Mouse (Mus musculus): Measurements from ENCODE around the gene Rtn2.

Rtn2 gene

GRCm38 (mm10) chr7:19282385-19282784 is at the start of gene Rtn2:
Gene Rtn2 (plus strand): TSS chr7:19282624.
- DNase-seq = peak; percentile 66

DNA sequence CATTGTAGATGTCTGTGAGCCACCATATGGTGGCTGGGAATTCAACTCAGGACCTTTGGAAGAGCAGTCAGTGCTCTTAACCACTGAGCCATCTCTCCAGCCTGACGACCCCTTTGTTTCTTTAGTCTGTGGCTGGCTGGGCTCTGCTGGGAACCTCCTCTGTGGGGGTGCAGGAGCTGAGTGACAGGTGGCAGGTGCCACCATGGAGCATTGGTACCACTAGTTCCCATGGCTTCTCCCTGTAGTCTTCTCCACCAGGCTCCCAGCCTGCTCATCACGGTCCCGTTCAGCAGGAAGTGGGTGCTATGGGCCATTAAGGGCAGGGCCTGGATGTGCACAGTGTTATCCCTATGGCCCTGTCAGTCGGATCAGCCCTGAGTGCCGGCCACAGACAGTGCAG is 47.8 kb upstream of the Rtn2 start:
- no peak for DNase-seq

DNA sequence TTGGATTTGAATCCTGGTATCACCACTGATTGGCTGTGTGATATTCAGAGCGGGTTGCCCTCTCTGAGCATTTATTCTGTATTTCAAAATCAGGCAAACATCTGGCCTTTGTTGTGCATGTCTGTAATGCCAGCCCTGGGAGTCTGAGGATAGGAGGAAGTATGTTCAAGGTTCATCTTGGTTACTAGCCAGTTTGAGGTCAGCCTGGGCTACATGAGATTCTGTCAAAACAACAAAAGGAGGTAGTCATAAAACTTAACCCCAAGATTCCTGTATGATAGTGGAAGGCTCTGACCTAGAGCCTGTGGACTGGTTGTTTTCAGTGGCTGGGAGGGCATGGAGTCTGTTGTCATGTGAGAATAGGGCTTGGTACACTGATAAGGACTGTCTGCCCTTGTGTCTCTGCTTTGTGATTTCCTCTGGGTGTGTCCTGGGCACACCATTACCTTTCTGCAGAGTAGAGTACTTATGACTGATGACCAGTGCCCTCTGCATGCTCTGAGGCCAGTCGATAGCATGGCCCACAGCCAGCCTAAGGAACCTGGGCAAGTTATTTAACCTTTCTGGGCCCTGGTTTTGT is 47.2 kb upstream of the Rtn2 start:
- DNase-seq = no peak

- no peak for DNase-seq
Observed at GRCm38 (mm10) chr7:19236411-19236810, 46.0 kb upstream of the Rtn2 start.

GRCm38 (mm10) chr7:19238344-19238743 is 44.1 kb upstream of the Rtn2 start:
- DNase-seq = no peak

DNA sequence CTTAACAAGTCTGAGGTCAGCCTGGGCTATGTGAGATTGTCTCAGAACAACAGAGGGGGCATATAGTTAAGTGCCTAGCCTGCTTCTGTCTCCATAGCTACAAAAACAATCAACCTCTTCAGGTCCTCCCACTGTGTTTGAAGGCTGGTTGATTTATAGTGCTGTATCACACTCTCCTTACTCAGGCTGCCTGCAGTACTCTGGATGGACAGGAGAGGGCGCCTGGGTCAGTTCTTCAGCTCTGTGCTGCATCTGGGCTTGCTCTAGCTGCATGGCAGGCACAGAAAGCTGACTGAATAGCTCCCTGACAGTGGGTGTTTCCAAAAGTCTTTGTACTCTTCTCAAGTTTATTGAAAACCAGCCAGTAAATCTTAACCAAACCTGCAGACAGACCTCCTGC is 43.0 kb upstream of the Rtn2 start:
- DNase-seq = peak; percentile 89

GRCm38 (mm10) chr7:19239986-19240385 is 42.4 kb upstream of the Rtn2 start:
- DNase-seq = no peak

DNA sequence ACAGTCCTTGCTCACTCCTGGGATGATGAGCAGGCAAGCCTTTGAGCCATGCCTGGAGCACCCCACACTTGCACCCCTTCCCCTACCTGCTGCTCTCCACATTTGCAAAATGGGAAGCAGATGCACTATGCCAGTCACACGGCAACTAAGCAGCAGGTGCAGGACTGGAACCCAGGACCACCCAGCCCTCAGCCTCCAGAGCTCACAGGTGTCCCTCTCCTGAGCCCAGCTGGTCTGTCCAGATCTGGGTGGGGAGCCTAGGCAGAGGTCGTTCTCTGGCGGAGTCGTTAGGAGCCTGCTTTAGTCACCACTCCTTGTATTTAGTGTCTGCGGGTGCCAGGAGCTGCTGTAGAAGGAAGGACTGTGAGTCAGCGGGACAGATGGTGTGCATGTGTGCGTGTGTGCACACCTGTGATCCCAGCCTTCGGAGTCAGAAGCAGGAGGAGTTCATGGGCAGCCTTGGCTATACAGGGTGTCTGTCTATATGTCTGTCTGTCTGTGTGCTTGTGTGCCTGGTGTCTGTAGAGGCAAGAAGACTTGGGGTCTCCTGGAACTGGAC is 41.4 kb upstream of the Rtn2 start:
- DNase-seq = no peak

GRCm38 (mm10) chr7:19242005-19242404 is 40.4 kb upstream of the Rtn2 start:
- DNase-seq = no peak

DNA sequence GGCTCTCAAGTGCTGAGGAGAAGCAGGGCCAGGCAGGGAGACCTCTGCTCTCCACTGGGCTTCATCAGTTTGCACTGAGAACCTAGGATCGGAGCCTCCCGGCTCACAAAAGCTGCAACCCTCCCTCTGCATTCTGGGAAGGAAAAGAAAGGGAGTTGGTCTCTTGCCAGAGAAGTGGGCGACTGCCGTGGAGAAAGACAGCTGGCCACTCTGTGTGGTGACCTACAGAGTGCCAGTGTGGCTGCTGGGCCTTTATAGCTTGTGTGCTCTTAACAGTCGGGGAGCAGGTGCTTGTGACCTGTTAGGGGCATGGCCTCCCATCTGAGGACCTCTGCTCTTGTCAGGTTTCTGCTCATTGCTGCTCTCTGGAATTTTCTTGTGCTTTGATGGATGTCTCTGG is 38.6 kb upstream of the Rtn2 start:
- DNase-seq = no peak

GRCm38 (mm10) chr7:19245083-19245482 is 37.3 kb upstream of the Rtn2 start:
- DNase-seq = no peak

- DNase-seq = no peak
Observed at GRCm38 (mm10) chr7:19246855-19247254, 35.6 kb upstream of the Rtn2 start.

DNA sequence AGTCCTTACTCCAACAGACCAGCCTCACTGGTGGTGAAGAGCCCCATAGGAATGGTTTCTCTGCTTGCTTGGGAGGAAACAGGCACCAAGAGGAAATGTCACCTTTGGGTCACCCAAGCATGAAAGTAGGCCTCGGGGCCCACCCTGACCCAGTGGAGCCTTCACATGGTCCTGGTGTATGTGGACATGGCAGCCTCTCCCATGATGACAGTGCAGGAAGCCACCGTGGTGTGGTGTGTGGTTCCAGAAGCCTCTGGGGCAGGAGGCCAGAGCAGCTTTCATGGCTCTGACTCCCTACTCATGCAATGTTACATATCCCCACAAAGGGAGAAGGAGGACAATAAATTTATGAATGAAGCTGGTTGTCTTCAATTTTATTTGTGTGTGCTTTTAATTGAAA is 34.9 kb upstream of the Rtn2 start:
- DNase-seq = no peak

DNA sequence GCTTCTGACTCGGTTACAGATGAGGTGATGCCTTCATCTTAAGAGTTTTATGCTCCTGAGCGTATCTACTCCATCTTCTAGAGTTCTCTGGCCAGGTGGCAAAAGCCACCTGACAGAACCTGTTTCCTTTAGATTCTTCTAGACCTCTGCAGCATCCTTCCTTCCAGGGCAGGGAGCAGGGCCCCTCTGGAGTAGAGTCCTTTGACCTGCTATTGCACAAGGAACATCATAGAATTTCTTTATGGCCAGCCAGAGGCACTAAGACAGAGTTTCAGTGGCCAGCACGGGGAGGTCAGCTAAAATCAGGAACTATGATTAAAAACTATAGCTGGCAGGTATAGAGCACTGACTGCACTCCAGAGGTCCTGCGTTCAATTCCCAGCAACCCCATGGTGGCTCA is 30.3 kb upstream of the Rtn2 start:
- no peak for DNase-seq

DNA sequence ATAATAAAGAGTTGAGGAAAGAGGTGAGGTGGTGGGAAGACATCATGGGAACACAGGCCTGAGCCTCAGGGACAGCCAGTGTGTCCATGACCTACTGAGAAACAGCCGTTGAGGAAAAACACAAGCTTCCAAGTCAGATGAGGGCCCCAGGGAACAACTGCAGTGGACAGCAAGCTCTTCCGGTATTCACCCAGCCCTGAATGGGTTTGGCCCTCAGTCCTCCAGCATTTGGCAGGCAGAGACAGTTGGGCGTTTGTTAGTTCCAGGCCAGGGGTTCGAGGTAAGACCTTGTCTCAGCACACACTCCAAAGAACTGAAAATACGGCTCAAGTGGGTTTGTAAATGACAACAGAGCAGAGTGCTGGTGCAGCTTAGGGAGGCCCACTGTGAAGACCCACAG is 29.0 kb upstream of the Rtn2 start:
- DNase-seq = no peak

DNA sequence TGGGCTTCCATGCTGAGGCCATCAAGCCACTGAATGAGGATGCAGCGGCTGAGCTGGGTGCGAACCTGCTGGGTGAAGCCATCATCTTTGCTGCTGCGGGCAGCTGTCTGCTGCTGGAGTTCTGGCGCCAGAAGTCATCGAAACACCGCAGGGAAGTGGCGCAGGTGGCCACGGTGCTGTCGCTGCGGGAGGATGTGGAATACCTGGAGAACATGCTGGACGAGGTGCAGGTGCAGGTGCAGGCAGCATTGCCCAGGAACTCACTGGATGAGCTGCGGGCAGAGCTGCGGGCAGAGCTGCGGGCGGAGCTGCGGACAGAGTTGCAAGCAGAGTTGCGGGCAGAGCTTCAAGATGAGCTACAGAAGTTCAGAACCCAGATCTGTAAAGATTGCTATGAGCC is 27.0 kb upstream of the Rtn2 start:
- no peak for DNase-seq

DNA sequence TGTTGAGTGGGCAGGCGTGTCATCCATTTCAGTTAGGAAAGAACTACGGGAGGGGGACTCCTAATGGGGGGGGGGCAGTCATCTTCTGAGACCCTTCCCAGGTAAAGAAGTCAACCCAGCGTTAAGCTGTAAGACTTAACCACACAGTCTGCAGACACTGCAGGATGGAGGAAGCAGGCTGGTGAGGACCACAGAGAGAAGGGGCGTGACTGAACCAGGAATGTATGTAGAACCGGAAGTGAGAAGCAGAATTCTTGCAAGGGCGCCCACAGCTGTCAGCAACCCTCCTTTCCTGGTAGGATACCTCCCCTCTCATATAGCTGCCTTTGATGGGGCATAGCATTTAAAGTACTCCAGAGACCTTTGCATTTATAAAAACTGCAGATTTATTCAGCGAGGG is 25.9 kb upstream of the Rtn2 start:
- peak; percentile 30 for DNase-seq

DNA sequence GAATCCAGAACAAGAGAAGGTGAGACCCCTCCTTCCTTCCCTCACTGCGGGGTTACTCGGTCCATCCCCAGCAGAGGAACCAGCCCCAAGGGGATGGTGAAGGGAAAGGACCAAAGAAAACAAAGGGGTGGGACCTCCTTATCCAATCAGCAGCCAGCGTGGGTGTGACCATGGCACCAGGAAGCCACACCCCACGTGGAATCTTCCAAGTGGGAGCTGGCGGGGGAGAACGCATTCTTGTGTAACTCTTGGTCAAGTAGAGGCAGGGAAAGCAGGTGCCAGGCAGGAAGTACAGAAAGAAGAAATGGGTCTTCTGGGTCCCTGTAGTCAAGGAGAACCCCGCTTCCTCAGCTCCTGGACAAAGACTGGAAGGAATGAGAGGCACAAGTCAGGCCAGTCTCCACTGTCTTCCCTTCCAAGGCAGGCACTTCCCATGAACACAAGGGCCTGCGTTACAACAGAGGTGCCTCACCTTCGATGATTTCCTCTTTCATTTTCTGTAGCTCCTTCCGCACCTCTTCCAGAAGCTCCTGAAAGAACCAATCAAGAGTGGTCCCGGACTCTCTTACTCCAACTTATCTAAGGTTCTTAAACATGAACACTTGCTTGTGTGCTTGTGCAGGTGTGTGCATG is 24.9 kb upstream of the Rtn2 start:
- peak; percentile 19 for DNase-seq

- DNase-seq = no peak
Observed at GRCm38 (mm10) chr7:19258336-19258735, 24.1 kb upstream of the Rtn2 start.

DNA sequence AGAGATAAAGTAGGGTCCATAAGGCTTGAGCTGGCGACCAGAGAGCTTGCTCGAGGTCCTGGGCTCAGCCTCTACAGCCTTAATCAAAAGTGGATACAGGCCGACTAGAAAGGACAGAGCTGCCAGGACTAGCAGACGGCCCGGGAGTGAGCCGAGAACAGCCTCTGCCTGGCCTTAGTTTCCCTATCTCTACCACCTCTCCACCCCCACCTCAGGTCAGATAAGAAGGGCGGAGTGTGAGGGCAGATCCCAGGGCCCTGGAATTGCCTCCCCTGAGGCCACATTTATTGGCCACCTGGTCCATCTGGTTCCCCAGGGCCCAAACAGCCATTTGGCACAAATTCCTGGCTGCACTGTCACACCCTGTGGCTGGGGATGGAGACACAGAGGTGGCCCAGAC is 17.3 kb upstream of the Rtn2 start:
- DNase-seq = no peak

DNA sequence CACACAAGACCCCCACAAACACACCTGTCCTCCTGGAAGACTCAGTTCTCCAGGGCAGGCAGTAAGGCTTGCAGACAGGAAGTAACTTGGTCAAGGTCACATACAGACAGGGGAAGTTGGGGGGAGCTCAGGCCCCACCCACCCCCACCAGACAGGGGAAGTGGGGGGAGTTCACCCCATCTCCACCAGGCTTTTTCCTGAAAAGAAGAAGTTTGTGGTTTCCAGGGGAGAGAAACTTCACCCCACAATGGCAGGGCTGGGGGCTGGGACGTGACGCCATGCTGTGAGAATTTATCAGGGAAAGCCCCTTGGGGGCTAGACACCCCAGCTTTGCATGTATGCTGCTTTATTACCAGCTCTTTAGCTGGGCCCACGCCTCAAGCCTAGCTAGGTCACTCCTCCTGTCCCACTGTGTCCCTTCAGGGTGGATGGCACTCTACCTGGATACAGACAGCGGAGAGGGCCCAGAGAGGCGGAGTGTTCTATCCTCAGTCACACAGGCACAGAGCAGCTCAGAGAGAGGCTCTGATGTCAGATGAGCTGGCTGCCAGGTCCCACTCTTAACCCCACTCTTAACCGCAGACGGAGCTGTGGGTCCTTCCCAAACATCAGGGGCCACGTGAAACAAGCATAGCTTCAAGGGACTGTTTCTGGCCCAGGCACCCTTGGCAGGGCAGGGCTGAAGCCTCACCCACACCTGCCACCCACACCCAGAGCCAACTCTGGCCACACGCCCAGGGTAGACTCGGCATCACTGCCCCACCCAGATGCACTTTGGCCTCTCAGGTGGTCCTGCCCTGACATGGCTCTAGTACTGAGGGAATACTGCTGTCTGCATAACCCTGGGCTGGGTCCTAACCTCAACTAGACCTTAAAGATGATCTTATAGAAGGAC is 16.2 kb upstream of the Rtn2 start:
- DNase-seq = peak; percentile 59

GRCm38 (mm10) chr7:19267051-19267450 is 15.4 kb upstream of the Rtn2 start:
- no peak for DNase-seq

GRCm38 (mm10) chr7:19268993-19269681 is 13.3 kb upstream of the Rtn2 start:
- DNase-seq = peak; percentile 25
